Mouse (Mus musculus): ENCODE data around the gene Zfp37. TPM values are rescaled to one million over a fixed set of nuclear protein-coding genes. Genes with fewer than 3 reads are reported as not detected.

Gene Zfp37
- 3.4 TPM for polyA plus RNA-seq (2014; fragmentation: Illumina TruSeq; extraction: RNeasy Lipid Tissue Mini Kit (QIAGEN cat#74804); ENCODE audit: insufficient read depth, low read depth, low replicate concordance)

DNA sequence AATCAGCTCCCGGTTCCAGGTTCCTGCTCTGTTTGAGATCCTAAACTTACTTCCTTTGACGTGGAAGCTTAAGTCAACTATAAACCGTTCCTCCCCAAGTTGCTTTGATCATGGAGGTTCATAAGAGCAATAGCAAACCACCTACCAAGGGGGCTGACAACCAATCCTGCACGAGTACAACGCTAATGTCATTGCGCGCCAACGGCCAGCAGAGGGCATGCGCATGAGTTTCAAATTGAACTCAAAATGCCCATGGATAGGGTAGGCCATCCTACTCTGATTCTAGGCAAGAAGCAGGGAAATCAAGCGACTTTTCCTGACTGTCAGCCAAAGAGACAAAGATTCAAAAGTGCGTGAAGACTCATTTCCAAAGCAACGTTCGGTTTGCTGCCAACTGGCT is at the start of gene Zfp37:
Gene Zfp37 (minus strand): TSS at position 279 of the 400 bp plus-strand sequence.

GRCm38 (mm10) chr4:62262276-62262675 is 31.4 kb upstream of the Zfp37 start, which contains the start of gene Slc31a2:
Gene Slc31a2 (plus strand): TSS chr4:62262562.

DNA sequence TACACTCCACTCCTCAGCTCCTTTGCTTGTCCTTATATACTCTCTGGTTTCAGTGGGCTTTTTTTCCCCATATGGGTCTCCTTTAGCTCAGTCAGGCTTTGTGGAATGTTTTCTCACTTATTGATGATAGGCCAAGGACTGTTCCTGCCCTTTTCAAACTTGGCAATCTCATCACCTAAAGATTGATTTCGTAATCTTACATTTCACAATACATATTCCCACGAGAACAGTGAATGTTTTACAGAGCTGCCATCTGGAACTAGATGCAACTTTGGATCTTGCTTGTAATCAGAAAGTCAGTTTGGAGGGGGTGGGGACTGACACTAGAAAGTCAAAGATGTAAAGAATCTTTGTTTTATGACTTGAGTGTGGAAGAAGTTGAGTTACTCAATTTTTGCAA is 80.0 kb downstream of the Zfp37 start, which contains the start of gene Mup21:
Gene Mup21 (minus strand): TSS at position 53 of the 400 bp plus-strand sequence.

Other genes starting within 250 kb of the Zfp37 start
- gene Mup20, start 176.9 kb downstream of the Zfp37 start, polyA plus RNA-seq (2014; fragmentation: Illumina TruSeq; extraction: RNeasy Lipid Tissue Mini Kit (QIAGEN cat#74804); ENCODE audit: insufficient read depth, low read depth, low replicate concordance): not detected
- gene Mup3, start 143.7 kb downstream of the Zfp37 start, polyA plus RNA-seq (2014; fragmentation: Illumina TruSeq; extraction: RNeasy Lipid Tissue Mini Kit (QIAGEN cat#74804); ENCODE audit: insufficient read depth, low read depth, low replicate concordance): 0.55 TPM
- not detected for gene Mup21, start 80.2 kb downstream of the Zfp37 start, polyA plus RNA-seq (2014; fragmentation: Illumina TruSeq; extraction: RNeasy Lipid Tissue Mini Kit (QIAGEN cat#74804); ENCODE audit: insufficient read depth, low read depth, low replicate concordance)
- gene Slc31a2, start 31.5 kb upstream of the Zfp37 start, polyA plus RNA-seq (2014; fragmentation: Illumina TruSeq; extraction: RNeasy Lipid Tissue Mini Kit (QIAGEN cat#74804); ENCODE audit: insufficient read depth, low read depth, low replicate concordance): 25.2 TPM
- gene Fkbp15, start 129.5 kb upstream of the Zfp37 start, polyA plus RNA-seq (2014; fragmentation: Illumina TruSeq; extraction: RNeasy Lipid Tissue Mini Kit (QIAGEN cat#74804); ENCODE audit: insufficient read depth, low read depth, low replicate concordance): 19.1 TPM
- 30.8 TPM for gene Slc31a1, start 129.7 kb upstream of the Zfp37 start, polyA plus RNA-seq (2014; fragmentation: Illumina TruSeq; extraction: RNeasy Lipid Tissue Mini Kit (QIAGEN cat#74804); ENCODE audit: insufficient read depth, low read depth, low replicate concordance)
- gene Cdc26, start 177.6 kb upstream of the Zfp37 start, polyA plus RNA-seq (2014; fragmentation: Illumina TruSeq; extraction: RNeasy Lipid Tissue Mini Kit (QIAGEN cat#74804); ENCODE audit: insufficient read depth, low read depth, low replicate concordance): 70.6 TPM
- gene Prpf4, start 177.8 kb upstream of the Zfp37 start, polyA plus RNA-seq (2014; fragmentation: Illumina TruSeq; extraction: RNeasy Lipid Tissue Mini Kit (QIAGEN cat#74804); ENCODE audit: insufficient read depth, low read depth, low replicate concordance): 5.6 TPM
- not detected for gene Rnf183, start 204.2 kb upstream of the Zfp37 start, polyA plus RNA-seq (2014; fragmentation: Illumina TruSeq; extraction: RNeasy Lipid Tissue Mini Kit (QIAGEN cat#74804); ENCODE audit: insufficient read depth, low read depth, low replicate concordance)
- gene Wdr31, start 239.8 kb upstream of the Zfp37 start, polyA plus RNA-seq (2014; fragmentation: Illumina TruSeq; extraction: RNeasy Lipid Tissue Mini Kit (QIAGEN cat#74804); ENCODE audit: insufficient read depth, low read depth, low replicate concordance): 3.5 TPM
- 11.4 TPM for gene Bspry, start 249.0 kb upstream of the Zfp37 start, polyA plus RNA-seq (2014; fragmentation: Illumina TruSeq; extraction: RNeasy Lipid Tissue Mini Kit (QIAGEN cat#74804); ENCODE audit: insufficient read depth, low read depth, low replicate concordance)